Mouse (Mus musculus) B cell, adult 62 days (primary cell): Measurements from ENCODE around the gene Popdc3. TPM values are rescaled to one million over a fixed set of nuclear protein-coding genes. Genes with fewer than 3 reads are reported as not detected.

Source experiments
- total RNA-seq: library from RNA; stranded (reverse); gene quantifications from 4 replicates; pipeline ENCODE4 v1.2.4, GENCODE M21; 2023

The Popdc3 gene
- total RNA-seq, result not detected in 4 replicates

GRCm38 (mm10) chr10:45177798-45178197, at the start of gene Popdc3:
TSS of gene Popdc3 (plus strand) at chr10:45178098.

DNA sequence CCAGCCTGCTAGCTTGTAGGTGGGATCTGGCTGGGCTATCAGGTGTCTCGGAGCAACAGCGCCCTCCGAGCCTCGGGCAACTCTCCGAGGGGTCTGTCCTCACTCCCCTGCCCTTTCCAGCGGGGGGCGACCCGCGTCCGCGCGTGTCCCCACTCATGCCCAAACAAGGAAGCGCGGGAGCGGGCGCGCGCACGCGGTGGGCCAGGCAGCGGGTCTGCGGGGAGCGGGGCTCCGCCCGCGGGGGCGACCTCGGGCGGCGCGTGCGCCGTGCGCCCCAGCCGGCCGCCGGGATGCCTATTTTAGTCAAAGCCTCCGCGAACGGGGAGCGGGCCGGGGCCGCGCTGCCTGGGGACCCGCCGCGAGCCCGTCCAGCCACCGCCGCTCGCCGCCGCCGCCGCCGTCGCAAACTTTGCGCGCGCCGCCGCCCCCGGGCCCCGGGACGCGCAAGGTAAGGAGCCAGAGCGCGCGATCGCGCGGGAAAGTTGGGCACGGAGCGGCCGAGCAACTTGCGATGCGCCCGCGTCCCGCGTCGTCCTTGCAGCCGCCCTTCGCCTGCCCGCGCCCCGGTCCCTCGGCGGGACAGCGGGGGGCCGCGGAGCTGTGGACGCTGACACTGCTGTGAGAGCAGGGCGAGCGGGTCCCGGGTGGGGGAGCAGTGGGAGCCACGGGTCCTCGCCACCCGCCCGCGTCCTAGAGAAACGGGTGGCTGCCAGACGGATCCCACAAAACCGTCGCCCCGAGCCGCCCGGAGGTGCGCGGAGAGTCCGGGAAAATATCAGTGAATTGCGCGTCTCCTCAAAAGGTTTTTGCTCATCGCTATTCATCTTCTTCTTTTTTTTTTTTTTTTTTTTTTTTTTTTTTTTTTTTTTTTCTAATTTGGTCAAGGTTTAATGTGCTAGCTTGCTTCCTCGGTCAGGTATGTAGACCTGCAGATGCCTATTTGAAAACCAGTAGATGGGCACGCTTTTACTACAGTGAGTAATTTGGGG, 157.8 kb downstream of the Popdc3 start, which contains the start of gene Bves:
Gene Bves (plus strand): TSS at position 339 of the 989 bp plus-strand sequence.

Other genes with a start within 250 kb of the Popdc3 start
- gene Prep, start 110.9 kb upstream of the Popdc3 start, total RNA-seq, result 14.5 to 15.6 TPM (median 14.8 TPM) in 4 replicates
- not detected in 4 replicates for gene Bves, start 157.7 kb downstream of the Popdc3 start, total RNA-seq